Mouse (Mus musculus) c-Kit-positive CD71-positive TER-119-positive erythroid progenitor cells, embryonic 14.5 days (primary cell): ENCODE measurements around the gene Ergic1.

Experiments used
- DNase-seq: peaks from one replicate; pipeline ENCODE4 v3.0.0-alpha.2; 2013; ENCODE audit warnings: low spot score

Gene Ergic1

GRCm38 (mm10) chr17:26628479-26628878 lies 67.2 kb downstream of the Ergic1 start:
- no peak for DNase-seq

GRCm38 (mm10) chr17:26628936-26629335 lies 67.6 kb downstream of the Ergic1 start:
- DNase-seq, result no peak

- no peak for DNase-seq
These were observed 70.6 kb downstream of the Ergic1 start for GRCm38 (mm10) chr17:26631811-26632327.

GRCm38 (mm10) chr17:26633186-26633585 lies 71.9 kb downstream of the Ergic1 start:
- no peak for DNase-seq

GRCm38 (mm10) chr17:26633926-26634325 lies 72.6 kb downstream of the Ergic1 start:
- DNase-seq, result no peak

GRCm38 (mm10) chr17:26634539-26634938 lies 73.2 kb downstream of the Ergic1 start:
- DNase-seq, result no peak

GRCm38 (mm10) chr17:26635951-26636350 lies 74.7 kb downstream of the Ergic1 start:
- no peak for DNase-seq

GRCm38 (mm10) chr17:26637851-26638250 lies 76.6 kb downstream of the Ergic1 start:
- DNase-seq, result no peak

- DNase-seq, result peak; percentile 63
These were observed 77.4 kb downstream of the Ergic1 start for GRCm38 (mm10) chr17:26638655-26639054.

GRCm38 (mm10) chr17:26639791-26640190 lies 78.5 kb downstream of the Ergic1 start:
- no peak for DNase-seq

GRCm38 (mm10) chr17:26640286-26640740 lies 79.0 kb downstream of the Ergic1 start:
- DNase-seq, result no peak

GRCm38 (mm10) chr17:26643456-26643855 lies 82.2 kb downstream of the Ergic1 start:
- no peak for DNase-seq

GRCm38 (mm10) chr17:26643993-26644392 lies 82.7 kb downstream of the Ergic1 start:
- no peak for DNase-seq

GRCm38 (mm10) chr17:26644509-26645410 lies 83.5 kb downstream of the Ergic1 start:
- no peak for DNase-seq

- no peak for DNase-seq
These were observed 84.1 kb downstream of the Ergic1 start for GRCm38 (mm10) chr17:26645411-26645854.

GRCm38 (mm10) chr17:26647283-26647682 lies 86.0 kb downstream of the Ergic1 start:
- DNase-seq, result no peak

GRCm38 (mm10) chr17:26649565-26649964 lies 88.3 kb downstream of the Ergic1 start:
- no peak for DNase-seq

- no peak for DNase-seq
These were observed 89.4 kb downstream of the Ergic1 start for GRCm38 (mm10) chr17:26650451-26651363.

GRCm38 (mm10) chr17:26658854-26659572 lies 97.7 kb downstream of the Ergic1 start:
- no peak for DNase-seq

- no peak for DNase-seq
These were observed 98.3 kb downstream of the Ergic1 start for GRCm38 (mm10) chr17:26659573-26659915.

GRCm38 (mm10) chr17:26660192-26660912 lies 99.1 kb downstream of the Ergic1 start:
- DNase-seq, result peak; percentile 48
